Mouse (Mus musculus) MEL (cell line): ENCODE measurements around the gene Tmem132d. TPM values are rescaled to one million over a fixed set of nuclear protein-coding genes. Genes with fewer than 3 reads are reported as not detected.

Experiments
- DNase-seq: peaks from one replicate; pipeline ENCODE4 v3.0.0; 2011; ENCODE audit warnings: low read depth, low spot score
- H3K27ac ChIP-seq: 2 replicates; pipeline ENCODE4 v1.5.1; 2012; ENCODE audit warnings: low read depth, mild to moderate bottlenecking, control low read depth, low read length, moderate library complexity; ENCODE audit not compliant: control insufficient read depth
- H3K27me3 ChIP-seq, 2 experiments: fragments of 150-350 bp in 1 of 2; sonication (generic) in 1 of 2; 2 replicates each; pipeline ENCODE4 v1.6.1; 2012; ENCODE audit warnings: low read length in 2 of 2, mild to moderate bottlenecking in 2 of 2, improper control_type of control experiment in 1 of 2, moderate library complexity in 1 of 2; ENCODE audit not compliant: insufficient read depth in 2 of 2, control insufficient read depth in 1 of 2
- H3K36me3 ChIP-seq, 2 experiments: 2 replicates each; pipeline ENCODE4 v1.6.1; 2012 to 2014; ENCODE audit warnings: low read length in 2 of 2, improper control_type of control experiment in 1 of 2, inconsistent platforms in 1 of 2, mild to moderate bottlenecking in 1 of 2; ENCODE audit not compliant: insufficient read depth in 2 of 2, control insufficient read depth in 1 of 2
- H3K4me1 ChIP-seq, 2 experiments: fragments of 150-350 bp in 1 of 2; sonication (generic) in 1 of 2; 2 replicates each; pipeline ENCODE4 v1.6.1; 2012; ENCODE audit warnings: low read length in 2 of 2, improper control_type of control experiment in 1 of 2, mild to moderate bottlenecking in 1 of 2; ENCODE audit not compliant: insufficient read depth in 2 of 2, control insufficient read depth in 1 of 2
- H3K4me3 ChIP-seq, 2 experiments: fragments of 150-350 bp in 1 of 2; sonication (generic) in 1 of 2; 2 replicates each; pipeline ENCODE4 v1.5.1; 2012; ENCODE audit warnings: low read depth in 2 of 2, low read length in 2 of 2, mild to moderate bottlenecking in 2 of 2, moderate library complexity in 2 of 2, control low read depth in 1 of 2, improper control_type of control experiment in 1 of 2; ENCODE audit not compliant: control insufficient read depth in 1 of 2, insufficient read depth in 1 of 2
- H3K79me2 ChIP-seq: 2 replicates; pipeline ENCODE4 v1.6.1; 2012; ENCODE audit warnings: mild to moderate bottlenecking, low read length, moderate library complexity; ENCODE audit not compliant: control insufficient read depth, poor library complexity, insufficient read depth
- H3K9ac ChIP-seq: 2 replicates; pipeline ENCODE4 v1.6.1; 2012; ENCODE audit warnings: low read depth, mild to moderate bottlenecking, control low read depth, low read length, moderate library complexity; ENCODE audit not compliant: control insufficient read depth, poor library complexity, severe bottlenecking
- H3K9me3 ChIP-seq: fragments of 150-350 bp; sonication (generic); replicated peaks from 2 replicates; pipeline ENCODE4 v1.6.1; 2012; ENCODE audit warnings: mild to moderate bottlenecking, low read length, improper control_type of control experiment, moderate library complexity; ENCODE audit not compliant: insufficient read depth
- BHLHE40 ChIP-seq: IDR thresholded peaks from 2 replicates; pipeline ENCODE4 v1.6.1; 2012; ENCODE audit warnings: low read depth, mild to moderate bottlenecking, inconsistent platforms, low read length, improper control_type of control experiment, borderline replicate concordance
- CTCF ChIP-seq, 3 experiments: IDR thresholded peaks in 2 of 3; conservative IDR thresholded peaks in 1 of 3; 2 replicates each; pipeline ENCODE4 v1.5.1; 2011 to 2012; ENCODE audit warnings: low read length in 3 of 3, low read depth in 2 of 3, mild to moderate bottlenecking in 2 of 3, improper control_type of control experiment in 1 of 3, inconsistent platforms in 1 of 3, mixed read lengths in 1 of 3, moderate library complexity in 1 of 3; ENCODE audit not compliant: control insufficient read depth in 1 of 3, insufficient read depth in 1 of 3, poor library complexity in 1 of 3, severe bottlenecking in 1 of 3
- E2F4 ChIP-seq: IDR thresholded peaks from 2 replicates; pipeline ENCODE4 v1.6.1; 2011; ENCODE audit warnings: low read depth, low read length, improper control_type of control experiment, borderline replicate concordance
- ELF1 ChIP-seq: IDR thresholded peaks from 2 replicates; pipeline ENCODE4 v1.6.1; 2014; ENCODE audit warnings: low read depth, mild to moderate bottlenecking, inconsistent platforms, low read length, improper control_type of control experiment, moderate library complexity
- GABPA ChIP-seq: IDR thresholded peaks from 2 replicates; pipeline ENCODE4 v1.6.1; 2012; ENCODE audit warnings: low read depth, mild to moderate bottlenecking, inconsistent platforms, low read length, improper control_type of control experiment, moderate library complexity
- GATA1 ChIP-seq: IDR thresholded peaks from 2 replicates; pipeline ENCODE4 v1.6.1; 2011; ENCODE audit warnings: low read depth, low read length, improper control_type of control experiment
- JUND ChIP-seq: IDR thresholded peaks from 2 replicates; pipeline ENCODE4 v1.6.1; 2011; ENCODE audit warnings: low read depth, mild to moderate bottlenecking, improper control_type of control experiment, low read length
- MAFK ChIP-seq: IDR thresholded peaks from 2 replicates; pipeline ENCODE4 v1.6.1; 2011; ENCODE audit warnings: low read depth, mild to moderate bottlenecking, low read length, improper control_type of control experiment, borderline replicate concordance
- MYB ChIP-seq: IDR thresholded peaks from 2 replicates; pipeline ENCODE4 v1.6.1; 2011; ENCODE audit warnings: mild to moderate bottlenecking, low read depth, low read length, improper control_type of control experiment
- NELFE ChIP-seq: IDR thresholded peaks from 2 replicates; pipeline ENCODE4 v1.6.1; 2011; ENCODE audit warnings: low read depth, low read length, improper control_type of control experiment
- POLR2AphosphoS2 ChIP-seq: IDR thresholded peaks from 2 replicates; pipeline ENCODE4 v1.6.1; 2011; ENCODE audit warnings: low read length, improper control_type of control experiment
- SIN3A ChIP-seq: IDR thresholded peaks from 2 replicates; pipeline ENCODE4 v1.6.1; 2012; ENCODE audit warnings: low read length, improper control_type of control experiment, inconsistent platforms
- TBP ChIP-seq: IDR thresholded peaks from 2 replicates; pipeline ENCODE4 v1.8.0; 2011; ENCODE audit warnings: low read depth, low read length, improper control_type of control experiment
- TCF12 ChIP-seq: IDR thresholded peaks from 2 replicates; pipeline ENCODE4 v1.6.1; 2014; ENCODE audit warnings: low read depth, mild to moderate bottlenecking, inconsistent platforms, low read length, improper control_type of control experiment, moderate library complexity
- USF1 ChIP-seq: IDR thresholded peaks from 2 replicates; pipeline ENCODE4 v1.6.1; 2014; ENCODE audit warnings: low read depth, mild to moderate bottlenecking, inconsistent platforms, low read length, improper control_type of control experiment, moderate library complexity
- USF2 ChIP-seq, 2 experiments: IDR thresholded peaks; 2 replicates each; pipeline ENCODE4 v1.6.1; 2011 to 2012; ENCODE audit warnings: improper control_type of control experiment in 2 of 2, low read length in 2 of 2, borderline replicate concordance in 1 of 2, inconsistent platforms in 1 of 2, low read depth in 1 of 2, mild to moderate bottlenecking in 1 of 2; ENCODE audit not compliant: insufficient read depth in 1 of 2
- ZC3H11A ChIP-seq: IDR thresholded peaks from 2 replicates; pipeline ENCODE4 v1.6.1; 2012; ENCODE audit warnings: low read depth, mild to moderate bottlenecking, inconsistent platforms, low read length, improper control_type of control experiment
- ZKSCAN1 ChIP-seq: IDR thresholded peaks from 2 replicates; pipeline ENCODE4 v1.6.1; 2012; ENCODE audit warnings: low read depth, mild to moderate bottlenecking, inconsistent platforms, low read length, improper control_type of control experiment, moderate library complexity
- ZNF384 ChIP-seq: IDR thresholded peaks from 2 replicates; pipeline ENCODE4 v1.6.1; 2012; ENCODE audit warnings: low read depth, mild to moderate bottlenecking, inconsistent platforms, low read length, improper control_type of control experiment
- polyA plus RNA-seq, 2 experiments: library from polyadenylated mRNA; stranded (reverse) in 1 of 2; unstranded in 1 of 2; fragments of >175 nt in 1 of 2; fragments of >200 nt in 1 of 2; gene quantifications; 2 replicates each; pipeline versions ENCODE4 v1.2.1 to v1.2.4; 2012; ENCODE audit warnings: low replicate concordance in 2 of 2, low read depth in 1 of 2; ENCODE audit not compliant: insufficient read length in 2 of 2, insufficient read depth in 1 of 2, missing spikeins in 1 of 2
- total RNA-seq: library from RNA; depleted of rRNA; stranded (reverse); fragments of 300-350 nt; gene quantifications from 2 replicates; pipeline ENCODE4 v1.2.3, GENCODE M21; 2012

The Tmem132d gene
- total and polyA plus RNA-seq, 3 experiments: not detected

DNA sequence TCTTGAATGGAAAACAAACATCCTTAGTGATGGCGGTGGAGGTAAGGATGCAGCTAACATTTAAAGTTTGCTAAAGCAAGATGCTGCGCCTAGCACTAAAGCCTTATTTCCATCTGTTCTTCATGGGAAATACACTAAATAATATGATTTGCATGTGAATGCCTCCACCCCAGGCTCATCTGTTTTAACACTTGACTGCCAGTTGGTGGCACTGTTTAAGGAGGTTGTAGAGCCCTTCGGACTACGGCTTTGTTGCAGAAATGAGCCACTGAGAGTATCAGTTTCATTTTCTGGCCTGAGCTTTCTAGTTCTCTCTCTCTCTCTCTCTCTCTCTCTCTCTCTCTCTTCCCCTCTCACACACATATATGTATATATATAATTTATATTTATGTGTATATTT lies 632.0 kb downstream of the Tmem132d start:
- H3K4me3 ChIP-seq: no peak overlapping the region
- H3K27ac ChIP-seq: no peak overlapping the region
- no peaks in the 10 kb centered on the region for H3K79me2 ChIP-seq
- H3K27me3 ChIP-seq: no peaks in the 10 kb centered on the region
- no peaks in the 10 kb centered on the region for H3K4me1 ChIP-seq
- H3K9me3 ChIP-seq: no peaks in the 10 kb centered on the region
- H3K9ac ChIP-seq: no peak overlapping the region
- no peak for TF ChIP-seq ZKSCAN1
- no peak for TF ChIP-seq JUND
- TF ChIP-seq MAFK: no peak
- no peak for TF ChIP-seq TBP
- no peak for TF ChIP-seq E2F4
- TF ChIP-seq ZC3H11A: no peak
- TF ChIP-seq NELFE: no peak
- H3K36me3 ChIP-seq: no peaks in the 10 kb centered on the region
- no peak for DNase-seq

- H3K79me2 ChIP-seq: no peaks in the 10 kb centered on the region
- no peaks in the 10 kb centered on the region for H3K9me3 ChIP-seq
- TF ChIP-seq TBP (no peak), GATA1 (no peak), USF1 (no peak), ZKSCAN1 (no peak)
- H3K27ac ChIP-seq: no peak overlapping the region
- H3K9ac ChIP-seq: no peak overlapping the region
- H3K4me1 ChIP-seq: no peaks in the 10 kb centered on the region
- DNase-seq: no peak
- H3K36me3 ChIP-seq: no peaks in the 10 kb centered on the region
- H3K4me3 ChIP-seq: no peak overlapping the region
- no peaks in the 10 kb centered on the region for H3K27me3 ChIP-seq
Measured at GRCm38 (mm10) chr5:127781221-127781620, 651.7 kb downstream of the Tmem132d start.

DNA sequence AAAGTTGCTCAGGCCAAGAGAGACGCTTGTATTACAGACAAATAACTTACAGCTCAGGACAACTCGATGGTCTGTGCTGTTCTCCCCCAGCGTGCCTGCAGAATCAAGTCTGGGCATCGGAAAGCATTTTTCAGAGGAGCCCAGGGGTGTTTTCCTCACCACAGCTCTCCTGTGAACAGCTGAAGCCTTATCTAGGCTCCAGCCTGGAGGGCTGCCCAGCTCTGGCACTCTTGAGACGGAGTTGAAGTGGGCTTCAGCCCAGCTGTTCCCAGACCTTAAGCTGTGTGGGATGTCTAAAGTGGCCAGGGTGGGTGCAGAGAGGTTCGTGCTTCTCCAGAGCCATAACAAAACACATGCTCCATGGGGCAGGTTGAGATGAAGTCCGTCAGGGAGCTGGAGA lies 657.1 kb downstream of the Tmem132d start:
- Histone ChIP-seq H3K4me1 (no peaks in the 10 kb centered on the region), H3K4me3 (no peak overlapping the region), H3K27me3 (no peaks in the 10 kb centered on the region), H3K9me3 (no peaks in the 10 kb centered on the region), H3K27ac (no peak overlapping the region), H3K36me3 (no peaks in the 10 kb centered on the region), H3K79me2 (no peaks in the 10 kb centered on the region)
- no peak for DNase-seq
- TF ChIP-seq MYB: no peak
- no peak for TF ChIP-seq TBP
- TF ChIP-seq SIN3A: no peak
- no peak for TF ChIP-seq ZNF384
- TF ChIP-seq POLR2AphosphoS2: no peak
- no peak for TF ChIP-seq USF2 (IDR thresholded peaks at IDR 0.05; ENCODE audit: borderline replicate concordance in 1 of 2, insufficient read depth in 1 of 2, low read depth in 1 of 2, low read length in 2 of 2)
- TF ChIP-seq BHLHE40: no peak
- TF ChIP-seq CTCF (IDR thresholded peaks at IDR 0.05 in 2 of 3, conservative IDR thresholded peaks at IDR 0.05 in 1 of 3; ENCODE audit: control insufficient read depth in 1 of 3, insufficient read depth in 1 of 3, low read depth in 2 of 3, low read length in 3 of 3, poor library complexity in 1 of 3, severe bottlenecking in 1 of 3): no peak
- no peak for TF ChIP-seq NELFE
- TF ChIP-seq ELF1: no peak
- no peak for TF ChIP-seq GABPA
- TF ChIP-seq TCF12: no peak
- TF ChIP-seq, all 39 proteins: peak for 0
- no peak overlapping the region for H3K9ac ChIP-seq
